ENCODE assay signal across 12 mouse cellular contexts in the genomic region with DNA sequence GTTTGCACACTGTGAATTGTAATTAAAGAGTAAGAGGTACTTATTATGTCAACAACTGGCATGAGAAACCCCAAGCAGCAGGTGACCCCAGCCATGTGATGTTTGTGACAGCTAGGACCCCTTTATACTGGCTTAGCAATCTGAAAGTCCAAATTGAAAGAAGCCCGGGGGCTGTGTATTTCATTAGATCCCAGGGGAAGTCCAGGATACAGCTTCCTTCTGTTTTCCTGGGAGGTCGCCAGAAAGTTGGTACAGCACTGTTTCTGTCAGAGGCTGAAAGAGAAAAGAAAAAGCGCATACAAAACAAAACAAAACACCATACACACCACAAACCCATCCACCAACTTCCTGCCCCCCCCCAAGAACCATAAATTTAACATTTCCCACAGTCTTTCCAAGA.
DNase-seq lines count a peak whose midpoint lies in the region; ATAC-seq and TF ChIP-seq lines count a peak whose summit lies in the region.
"Had no signal": no experiment of that assay in that cellular context is flagged by ENCODE, and none has a peak within 500 bp of the region (broad histone marks: within the 10 kb centered on the region; RNA-seq: fewer than 3 reads in every experiment).

No protein-coding gene starts in this region.

- peaks cover 15% of the 10 kb centered on the region for H3K4me1 ChIP-seq in hindbrain, embryonic 14.5 days (replicated peaks; ENCODE audit: control insufficient read depth, insufficient read depth, low read length)
- 0 out of 2 replicates have a peak, but pooled peaks cover 7% of the 10 kb centered on the region for H3K4me1 ChIP-seq in hindbrain, embryonic 10.5 days (replicated peaks)
- H3K4me1 ChIP-seq in kidney, postnatal 0 days (replicated peaks; ENCODE audit: insufficient read depth, low read length), result no peaks in the 10 kb centered on the region
- H3K4me1 ChIP-seq in limb, embryonic 10.5 days, result 0 out of 2 replicates have a peak, but pooled peaks cover 4% of the 10 kb centered on the region

- H3K4me2 ChIP-seq in hindbrain, embryonic 14.5 days (replicated peaks), result no peak overlapping the region
- no peak overlapping the region for H3K4me2 ChIP-seq in kidney, postnatal 0 days (ENCODE audit: low read length)
- H3K4me2 ChIP-seq: embryonic facial prominence, embryonic 12.5 days had no signal

- peak; percentile 47 for DNase-seq in cerebellum, adult 9-11 months
- DNase-seq in hindbrain, embryonic 14.5 days (ENCODE audit: low spot score), result peak; percentile 58
- DNase-seq in hindbrain, embryonic 10.5 days (ENCODE audit: low spot score), result no peak
- DNase-seq in NIH3T3 (ENCODE audit: low read depth), result peak; percentile 11
- DNase-seq in kidney, postnatal 0 days (ENCODE audit: low spot score), result peak; percentile 61
- DNase-seq in limb, embryonic 10.5 days (ENCODE audit: low spot score), result no peak
- DNase-seq: gastrocnemius, postnatal 10 days; thymus, adult 18-20 months had no signal

- ATAC-seq in cerebellum, adult (ENCODE audit: insufficient number of reproducible peaks, low FRiP score, low TSS enrichment), result no peak
- ATAC-seq in hindbrain, embryonic 14.5 days (ENCODE audit: low FRiP score), result peak; percentile 78; the same call in 1 of the 2 replicates
- no peak for ATAC-seq in kidney, postnatal 0 days (replicated peaks; ENCODE audit: low FRiP score, low read depth)
- ATAC-seq in monocyte, adult 5-6 weeks (replicated peaks; ENCODE audit: insufficient number of reproducible peaks, low FRiP score, low TSS enrichment, poor library complexity, severe bottlenecking), result no peak
- ATAC-seq: intestine, embryonic 16.5 days had no signal

- no peak overlapping the region for H3K27ac ChIP-seq in hindbrain, embryonic 14.5 days
- no peak overlapping the region for H3K27ac ChIP-seq in hindbrain, embryonic 10.5 days
- no peak overlapping the region for H3K27ac ChIP-seq in kidney, postnatal 0 days
- H3K27ac ChIP-seq in limb, embryonic 10.5 days, result no peak overlapping the region
- H3K27ac ChIP-seq: embryonic facial prominence, embryonic 12.5 days had no signal

- TF ChIP-seq CTCF in kidney, postnatal 0 days (IDR thresholded peaks at IDR 0.05; ENCODE audit: low read depth), result no peak

- WGBS in hindbrain, embryonic 14.5 days, result 26% methylated on average over 3 of the region's 3 CpGs
- 62% methylated on average over 3 of the region's 3 CpGs for WGBS in hindbrain, embryonic 10.5 days
- 55% methylated on average over 3 of the region's 3 CpGs for WGBS in kidney, postnatal 0 days
- 82% methylated on average over 3 of the region's 3 CpGs for WGBS in limb, embryonic 10.5 days

- H3K9me3 ChIP-seq in hindbrain, embryonic 14.5 days (ENCODE audit: control insufficient read depth, low read length), result no peaks in the 10 kb centered on the region
- no peaks in the 10 kb centered on the region for H3K9me3 ChIP-seq in hindbrain, embryonic 10.5 days
- no peaks in the 10 kb centered on the region for H3K9me3 ChIP-seq in kidney, postnatal 0 days (replicated peaks; ENCODE audit: low read length)
- H3K9me3 ChIP-seq in limb, embryonic 10.5 days (replicated peaks), result no peaks in the 10 kb centered on the region
- H3K9me3 ChIP-seq: embryonic facial prominence, embryonic 12.5 days had no signal

- H3K36me3 ChIP-seq in hindbrain, embryonic 14.5 days (replicated peaks; ENCODE audit: control insufficient read depth, insufficient read depth), result no peaks in the 10 kb centered on the region
- H3K36me3 ChIP-seq in hindbrain, embryonic 10.5 days, result no peaks in the 10 kb centered on the region
- no peaks in the 10 kb centered on the region for H3K36me3 ChIP-seq in kidney, postnatal 0 days (ENCODE audit: insufficient read depth, low read length)
- no peaks in the 10 kb centered on the region for H3K36me3 ChIP-seq in limb, embryonic 10.5 days
- H3K36me3 ChIP-seq: embryonic facial prominence, embryonic 12.5 days had no signal

- H3K4me3 ChIP-seq in hindbrain, embryonic 14.5 days (replicated peaks; ENCODE audit: low read length), result no peak overlapping the region
- no peak overlapping the region for H3K4me3 ChIP-seq in hindbrain, embryonic 10.5 days
- no peak overlapping the region for H3K4me3 ChIP-seq in kidney, postnatal 0 days (replicated peaks; ENCODE audit: low read depth, low read length)
- no peak overlapping the region for H3K4me3 ChIP-seq in limb, embryonic 10.5 days
- H3K4me3 ChIP-seq: embryonic facial prominence, embryonic 12.5 days had no signal

- H3K27me3 ChIP-seq in hindbrain, embryonic 14.5 days (ENCODE audit: control insufficient read depth, insufficient read depth, low read length), result no peaks in the 10 kb centered on the region
- no peaks in the 10 kb centered on the region for H3K27me3 ChIP-seq in hindbrain, embryonic 10.5 days (ENCODE audit: insufficient read depth, poor library complexity, severe bottlenecking)
- no peaks in the 10 kb centered on the region for H3K27me3 ChIP-seq in kidney, postnatal 0 days (ENCODE audit: insufficient read depth, low read length)
- no peaks in the 10 kb centered on the region for H3K27me3 ChIP-seq in limb, embryonic 10.5 days (ENCODE audit: low read depth, poor library complexity, severe bottlenecking)
- H3K27me3 ChIP-seq: embryonic facial prominence, embryonic 12.5 days had no signal

- no peak overlapping the region for H3K9ac ChIP-seq in hindbrain, embryonic 14.5 days
- H3K9ac ChIP-seq in kidney, postnatal 0 days (ENCODE audit: low read depth, low read length), result no peak overlapping the region
- H3K9ac ChIP-seq: embryonic facial prominence, embryonic 12.5 days had no signal

Comparison
In these comparisons a context has a peak if more than half of its experiments do, and no peak if none do; other contexts are left out.
1. DNase-seq: peak in cerebellum, adult 9-11 months (single experiment), hindbrain, embryonic 14.5 days (single experiment), NIH3T3 (single experiment) and kidney, postnatal 0 days (single experiment); none in hindbrain, embryonic 10.5 days (single experiment) and limb, embryonic 10.5 days (single experiment).